Mouse (Mus musculus): ENCODE results near the gene Pex14. TPM values are rescaled to one million over a fixed set of nuclear protein-coding genes. Genes with fewer than 3 reads are reported as not detected.
"Not testable (repeated sequence)": the region's sequence is repeated elsewhere in the genome, so short reads cannot be mapped to it uniquely, and the experiment has no call there.

Pex14 gene
- polyA plus RNA-seq, 1 experiment = 40.1 TPM

DNA sequence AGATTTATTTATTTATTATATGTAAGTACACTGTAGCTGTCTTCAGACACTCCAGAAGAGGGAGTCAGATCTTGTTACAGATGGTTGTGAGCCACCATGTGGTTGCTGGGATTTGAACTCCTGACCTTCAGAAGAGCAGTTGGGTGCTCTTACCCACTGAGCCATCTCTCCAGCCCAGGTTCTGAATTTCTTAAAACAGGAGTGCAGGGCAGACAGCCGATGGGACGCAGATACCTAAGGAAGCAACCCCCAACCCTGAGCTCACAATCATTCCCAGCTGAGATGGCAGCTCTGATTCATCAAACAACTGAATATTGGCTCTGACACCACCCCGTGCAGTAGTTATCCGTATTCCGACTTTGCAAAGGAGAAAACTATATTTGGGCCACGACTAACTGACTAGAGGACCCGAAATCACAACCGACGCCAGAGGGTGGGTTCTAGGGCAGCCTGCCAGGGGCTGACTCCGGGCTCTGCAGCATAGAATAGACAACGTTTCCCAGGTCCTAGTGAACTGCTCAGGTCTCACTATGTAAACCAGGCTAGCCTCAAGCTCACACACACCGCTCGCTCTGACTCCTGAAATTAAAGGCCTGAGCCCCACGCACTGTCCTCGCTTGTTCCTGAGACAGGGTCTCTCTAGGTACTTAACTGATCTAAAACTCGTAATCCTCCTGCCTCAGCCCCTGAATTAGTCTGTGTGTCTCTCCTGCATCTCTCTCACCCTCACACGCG, 36.6 kb upstream of the Pex14 start:
- H3K9me3 ChIP-seq = no peaks in the 10 kb centered on the region
- H3K27me3 ChIP-seq (replicated peaks) = peaks cover 5% of the 10 kb centered on the region
- peak overlapping the region; percentile 98 for H3K4me3 ChIP-seq (replicated peaks)
- H3K4me1 ChIP-seq = peaks cover 15% of the 10 kb centered on the region
- TF ChIP-seq GATA1 (IDR thresholded peaks at IDR 0.05; ENCODE audit: borderline replicate concordance, low read length) = no peak
- no peak for TF ChIP-seq FLI1 (IDR thresholded peaks at IDR 0.05; ENCODE audit: low read length)
- H3K36me3 ChIP-seq (replicated peaks; ENCODE audit: low read length) = peaks cover 8% of the 10 kb centered on the region

DNA sequence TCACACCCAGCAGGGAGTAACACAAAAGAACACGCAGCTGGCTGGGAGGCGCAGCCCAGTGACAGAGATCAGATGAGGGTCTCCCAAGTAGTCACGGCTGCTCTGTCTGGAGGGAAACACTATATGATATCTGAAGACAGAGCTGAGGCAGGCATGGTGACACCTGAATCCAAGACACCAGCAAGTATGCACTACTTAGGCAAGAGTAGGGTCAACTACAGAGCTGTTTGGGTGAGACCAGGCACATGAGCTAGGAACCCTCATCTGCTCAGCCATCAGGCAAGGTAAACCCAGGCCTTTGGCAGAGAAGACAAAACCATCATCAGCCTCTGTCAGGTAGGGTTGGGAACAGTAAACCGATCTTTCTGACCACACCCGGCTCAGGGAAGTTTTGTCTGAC, 33.7 kb upstream of the Pex14 start:
- Histone ChIP-seq H3K4me3 (replicated peaks) (no peak overlapping the region), H3K27me3 (replicated peaks) (no peaks in the 10 kb centered on the region), H3K4me1 (peaks cover 15% of the 10 kb centered on the region), H3K36me3 (replicated peaks; ENCODE audit: low read length) (peaks cover 28% of the 10 kb centered on the region), H3K9me3 (no peaks in the 10 kb centered on the region)
- TF ChIP-seq GATA1 (IDR thresholded peaks at IDR 0.05; ENCODE audit: borderline replicate concordance, low read length) (no peak), FLI1 (IDR thresholded peaks at IDR 0.05; ENCODE audit: low read length) (no peak)

DNA sequence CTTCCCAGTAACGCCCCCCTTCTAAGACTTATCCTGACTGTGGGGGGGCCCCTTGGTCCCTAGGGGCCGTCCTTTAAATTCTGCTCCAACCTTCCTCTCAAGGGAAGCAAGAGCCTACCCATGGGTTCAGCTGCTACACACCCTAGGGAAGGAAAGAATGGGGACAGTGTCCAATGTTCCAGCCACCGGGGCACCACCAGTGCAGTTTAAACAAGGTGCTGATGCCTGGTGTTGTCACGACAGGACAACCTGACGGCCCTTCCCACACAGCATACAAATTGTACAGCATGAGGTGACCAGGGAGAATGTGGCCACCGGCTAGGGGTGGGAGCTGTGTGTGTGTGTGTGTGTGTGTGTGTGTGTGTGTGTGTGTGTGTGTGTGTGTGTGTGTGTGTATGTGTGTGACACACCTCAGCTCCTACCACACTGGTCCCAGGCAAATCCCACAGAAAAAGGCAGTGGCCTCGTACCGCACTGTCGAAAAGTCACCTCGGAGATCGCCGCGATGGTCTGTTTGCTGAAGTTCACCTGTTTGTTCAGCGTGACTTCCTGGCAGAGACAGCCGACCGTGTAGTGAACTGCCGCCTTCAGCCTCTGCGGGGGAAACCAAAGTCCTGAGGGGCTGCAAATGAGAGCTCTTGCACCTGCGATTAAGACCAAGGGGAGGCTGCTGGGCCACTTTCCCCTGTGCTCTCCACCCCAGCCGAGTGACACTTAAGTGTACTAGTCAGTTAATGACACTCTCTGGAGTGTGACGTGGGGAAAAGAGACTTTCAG, 32.3 kb upstream of the Pex14 start:
- no peaks in the 10 kb centered on the region for H3K9me3 ChIP-seq
- H3K4me1 ChIP-seq = peaks cover 16% of the 10 kb centered on the region
- TF ChIP-seq GATA1 (IDR thresholded peaks at IDR 0.05; ENCODE audit: borderline replicate concordance, low read length) (no peak), FLI1 (IDR thresholded peaks at IDR 0.05; ENCODE audit: low read length) (no peak)
- H3K27me3 ChIP-seq (replicated peaks) = no peaks in the 10 kb centered on the region
- peak overlapping the region; percentile 23 for H3K4me3 ChIP-seq (replicated peaks)
- peaks cover 33% of the 10 kb centered on the region for H3K36me3 ChIP-seq (replicated peaks; ENCODE audit: low read length)

DNA sequence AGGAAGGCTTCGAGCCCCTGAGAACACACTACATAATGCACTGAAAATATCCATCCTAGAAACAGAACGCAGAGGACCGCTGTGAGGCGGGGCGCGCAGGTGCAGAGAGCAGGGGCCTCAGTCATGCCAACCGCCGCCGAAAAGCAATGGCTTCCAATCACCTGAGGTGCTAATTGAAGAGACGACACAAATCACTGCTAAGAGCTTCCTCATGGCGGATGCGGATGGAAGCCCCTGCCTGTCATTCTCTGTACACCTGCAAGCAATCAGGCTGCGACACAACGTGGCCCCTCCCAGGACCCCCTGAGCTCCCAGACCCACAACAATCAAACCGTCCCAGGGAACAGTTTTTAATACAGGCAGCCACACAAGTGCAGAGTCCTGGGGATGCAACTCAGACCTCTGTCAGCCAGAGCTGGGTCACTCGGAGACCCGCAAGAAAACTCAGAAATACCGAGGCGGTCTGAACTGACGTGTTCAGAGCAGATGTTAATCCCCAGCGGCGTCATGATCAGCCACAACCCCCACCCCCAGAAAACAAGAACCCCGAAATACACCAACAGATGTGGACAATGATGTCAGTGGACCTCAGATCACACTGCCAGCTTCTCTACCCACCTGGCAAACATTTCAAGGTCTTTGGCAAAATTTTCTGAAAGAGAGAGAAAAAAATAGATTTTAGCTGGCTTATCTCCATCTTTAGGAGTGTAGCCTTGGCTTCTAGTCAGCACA, 31.5 kb upstream of the Pex14 start:
- Histone ChIP-seq H3K36me3 (replicated peaks; ENCODE audit: low read length) (peaks cover 41% of the 10 kb centered on the region), H3K4me3 (replicated peaks) (no peak overlapping the region), H3K9me3 (no peaks in the 10 kb centered on the region), H3K4me1 (peaks cover 16% of the 10 kb centered on the region), H3K27me3 (replicated peaks) (no peaks in the 10 kb centered on the region)
- no peak for TF ChIP-seq GATA1 (IDR thresholded peaks at IDR 0.05; ENCODE audit: borderline replicate concordance, low read length)
- TF ChIP-seq FLI1 (IDR thresholded peaks at IDR 0.05; ENCODE audit: low read length) = no peak

DNA sequence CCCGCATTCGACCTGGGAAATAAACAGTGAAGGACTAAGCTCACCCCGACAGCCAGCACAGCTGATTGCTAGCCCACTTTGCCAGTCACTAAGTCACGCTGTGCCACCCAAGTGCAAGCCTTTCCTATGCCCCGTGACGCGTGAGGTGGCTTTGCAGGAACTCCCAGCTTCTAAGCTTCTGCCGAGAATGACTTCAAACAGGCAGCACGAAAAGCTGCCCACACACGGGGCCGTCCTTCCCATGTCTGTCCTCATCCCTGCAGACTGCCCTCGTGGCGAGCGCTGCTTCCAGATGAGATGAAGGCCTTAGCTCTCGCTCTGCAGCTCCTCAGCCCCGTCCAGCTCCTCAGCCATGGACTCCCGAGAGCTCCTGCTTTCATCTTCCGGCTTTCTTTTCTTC, 28.8 kb upstream of the Pex14 start:
- H3K36me3 ChIP-seq (replicated peaks; ENCODE audit: low read length) = peaks cover 44% of the 10 kb centered on the region
- no peaks in the 10 kb centered on the region for H3K27me3 ChIP-seq (replicated peaks)
- TF ChIP-seq GATA1 (IDR thresholded peaks at IDR 0.05; ENCODE audit: borderline replicate concordance, low read length) (no peak), FLI1 (IDR thresholded peaks at IDR 0.05; ENCODE audit: low read length) (no peak)
- no peaks in the 10 kb centered on the region for H3K9me3 ChIP-seq
- peaks cover 21% of the 10 kb centered on the region for H3K4me1 ChIP-seq
- H3K4me3 ChIP-seq (replicated peaks) = no peak overlapping the region

DNA sequence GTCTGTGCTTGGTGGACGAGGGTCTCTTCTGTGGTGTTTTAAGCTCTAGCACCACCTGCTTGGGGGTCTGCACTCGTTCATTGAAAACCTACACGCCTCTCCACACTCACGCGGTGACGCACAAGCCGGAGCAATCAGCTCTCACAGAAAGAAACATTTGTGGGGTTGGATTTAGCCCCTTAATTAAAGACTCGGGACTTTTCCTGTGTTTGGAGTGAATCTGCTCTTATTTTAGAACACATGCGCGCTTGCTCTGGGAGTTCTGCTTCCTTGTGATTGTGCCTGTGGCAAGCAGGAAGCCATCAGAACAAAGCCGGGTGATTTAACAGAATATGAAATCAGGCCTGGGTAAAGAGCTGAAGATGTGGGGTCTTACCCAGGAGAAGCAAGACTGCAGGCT, 27.0 kb upstream of the Pex14 start, which contains the start of gene Cort:
Gene Cort (minus strand): TSS at position 101 of the 400 bp plus-strand sequence.
- H3K27me3 ChIP-seq (replicated peaks) = no peaks in the 10 kb centered on the region
- no peaks in the 10 kb centered on the region for H3K9me3 ChIP-seq
- H3K36me3 ChIP-seq (replicated peaks; ENCODE audit: low read length) = peaks cover 50% of the 10 kb centered on the region
- peaks cover 16% of the 10 kb centered on the region for H3K4me1 ChIP-seq
- no peak within 1 kb of the TSS for H3K4me3 ChIP-seq (replicated peaks)
- TF ChIP-seq FLI1 (IDR thresholded peaks at IDR 0.05; ENCODE audit: low read length) (no peak), GATA1 (IDR thresholded peaks at IDR 0.05; ENCODE audit: borderline replicate concordance, low read length) (no peak)

DNA sequence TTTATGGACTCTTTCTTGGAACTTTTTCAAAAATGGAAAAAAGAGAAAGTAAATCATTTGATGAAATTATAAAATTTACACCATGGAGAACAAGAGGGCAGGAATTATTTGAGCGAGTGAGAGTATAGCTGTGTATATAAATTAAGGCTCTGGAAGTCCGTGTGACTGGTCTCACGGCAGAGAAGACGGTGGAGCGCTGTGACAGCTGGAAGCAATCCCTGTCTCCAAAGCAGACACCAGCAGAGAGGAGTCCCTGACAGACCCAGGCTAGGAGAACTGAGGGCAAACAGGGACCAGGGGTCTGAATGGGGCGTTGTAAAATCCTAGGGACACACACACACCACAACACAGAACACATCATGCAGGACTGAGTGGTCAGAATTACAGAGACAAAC, 26.4 kb upstream of the Pex14 start:
- Histone ChIP-seq H3K9me3 (no peaks in the 10 kb centered on the region), H3K4me3 (replicated peaks) (no peak overlapping the region), H3K36me3 (replicated peaks; ENCODE audit: low read length) (peaks cover 51% of the 10 kb centered on the region), H3K27me3 (replicated peaks) (no peaks in the 10 kb centered on the region), H3K4me1 (peaks cover 16% of the 10 kb centered on the region)
- TF ChIP-seq FLI1 (IDR thresholded peaks at IDR 0.05; ENCODE audit: low read length) = no peak
- no peak for TF ChIP-seq GATA1 (IDR thresholded peaks at IDR 0.05; ENCODE audit: borderline replicate concordance, low read length)

DNA sequence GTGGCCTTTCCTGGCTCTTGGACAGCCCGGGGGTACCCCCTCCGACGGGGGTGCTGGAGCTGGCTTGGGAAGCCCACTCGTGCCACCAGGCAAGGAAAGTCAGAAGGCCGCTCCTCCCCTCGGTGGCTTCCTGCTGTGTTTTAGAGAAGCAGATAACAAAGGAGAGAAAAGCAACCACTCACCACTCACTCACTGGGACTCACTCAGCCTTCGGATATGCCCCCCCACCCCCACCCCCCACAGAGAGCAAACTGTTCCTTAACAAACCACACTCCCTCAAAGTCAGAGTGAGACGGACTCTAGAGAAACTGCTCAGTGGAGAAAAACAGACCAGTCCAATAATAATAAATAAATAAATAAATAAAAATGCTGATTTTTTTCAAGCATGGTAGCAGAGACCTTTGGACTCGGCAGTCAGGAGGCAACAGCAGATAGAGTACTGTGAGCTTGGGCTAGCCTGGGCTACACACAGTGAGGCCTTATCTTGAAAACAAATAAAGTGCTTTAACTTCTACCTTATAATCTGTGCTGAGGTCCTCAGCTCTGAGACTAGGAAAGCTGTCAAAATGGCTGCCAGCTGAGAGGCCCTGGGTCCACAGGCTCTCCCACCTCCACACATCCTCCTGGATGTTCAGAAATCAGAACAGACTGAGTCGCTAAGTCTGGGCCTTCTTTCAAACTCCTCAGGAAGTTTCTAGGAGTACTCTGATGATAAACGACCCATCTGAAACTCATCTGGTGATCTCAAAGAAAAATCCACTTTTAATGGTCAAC, 25.9 kb upstream of the Pex14 start:
- Histone ChIP-seq H3K36me3 (replicated peaks; ENCODE audit: low read length) (peaks cover 47% of the 10 kb centered on the region), H3K4me3 (replicated peaks) (no peak overlapping the region)

DNA sequence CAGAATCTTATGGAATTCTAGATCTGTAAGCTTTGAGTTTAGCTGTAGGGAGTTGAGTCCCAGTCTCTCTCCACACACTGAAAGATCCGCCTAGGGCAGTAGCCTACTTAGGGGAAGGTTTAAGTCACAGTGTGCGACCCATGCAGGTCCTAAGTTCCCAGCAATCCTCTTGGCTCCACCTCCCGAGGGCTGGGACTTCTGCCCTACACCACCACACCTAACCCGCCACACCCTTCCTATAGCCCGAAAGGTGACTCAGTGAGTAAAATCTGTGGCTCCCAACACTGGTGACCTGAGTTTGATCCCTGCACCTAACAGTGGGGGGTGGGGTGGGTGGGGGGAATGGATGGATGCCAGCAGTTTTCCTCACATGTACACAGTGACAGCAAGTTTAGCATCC, 23.8 kb upstream of the Pex14 start:
- no peak for TF ChIP-seq FLI1 (IDR thresholded peaks at IDR 0.05; ENCODE audit: low read length)
- no peak for TF ChIP-seq GATA1 (IDR thresholded peaks at IDR 0.05; ENCODE audit: borderline replicate concordance, low read length)
- peaks cover 44% of the 10 kb centered on the region for H3K36me3 ChIP-seq (replicated peaks; ENCODE audit: low read length)

More for the DNA sequence above, 25.9 kb upstream of the Pex14 start:
- peaks cover 16% of the 10 kb centered on the region for H3K4me1 ChIP-seq
- TF ChIP-seq GATA1 (IDR thresholded peaks at IDR 0.05; ENCODE audit: borderline replicate concordance, low read length) = no peak
- TF ChIP-seq FLI1 (IDR thresholded peaks at IDR 0.05; ENCODE audit: low read length) = no peak
- no peaks in the 10 kb centered on the region for H3K9me3 ChIP-seq
- no peaks in the 10 kb centered on the region for H3K27me3 ChIP-seq (replicated peaks)

DNA sequence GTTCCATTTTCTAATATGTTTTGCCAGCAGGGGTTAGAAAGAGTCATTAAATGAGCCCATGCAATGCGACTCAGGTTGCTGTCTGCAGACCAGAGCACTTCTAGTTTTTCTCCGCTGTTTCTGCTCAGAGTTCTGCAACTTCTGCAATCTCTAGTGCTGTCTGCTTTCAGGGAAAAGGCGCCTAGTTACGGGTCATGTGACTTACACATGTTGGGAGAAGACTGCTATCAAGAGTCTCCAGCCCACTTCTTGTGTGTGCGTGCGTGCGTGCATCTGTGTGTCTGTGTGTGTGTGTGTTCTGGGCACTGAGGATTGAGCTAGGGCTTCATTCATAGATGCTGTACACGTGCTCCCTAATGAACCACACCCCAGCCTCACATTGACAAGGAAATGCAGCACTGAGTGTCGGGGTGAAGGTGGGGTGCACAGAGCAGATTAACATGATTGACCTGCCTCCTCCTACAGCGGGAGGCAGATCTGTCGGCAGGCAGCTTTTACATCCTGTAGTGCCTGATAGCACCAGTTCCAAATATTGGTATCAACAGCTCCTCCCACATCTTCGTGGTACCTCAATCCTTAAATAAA, 20.4 kb upstream of the Pex14 start:
- H3K4me3 ChIP-seq (replicated peaks); H3K9me3 ChIP-seq; H3K27me3 ChIP-seq (replicated peaks); H3K4me1 ChIP-seq: not testable (repeated sequence)
- peaks cover 53% of the 10 kb centered on the region for H3K36me3 ChIP-seq (replicated peaks; ENCODE audit: low read length)

More for the DNA sequence above, 23.8 kb upstream of the Pex14 start:
- H3K4me3 ChIP-seq (replicated peaks) = no peak overlapping the region
- H3K27me3 ChIP-seq (replicated peaks) = no peaks in the 10 kb centered on the region
- H3K4me1 ChIP-seq = peaks cover 16% of the 10 kb centered on the region
- no peaks in the 10 kb centered on the region for H3K9me3 ChIP-seq
